Mouse (Mus musculus) forebrain, embryonic 14.5 days (tissue): ENCODE measurements around the gene Cfap77. TPM values are rescaled to one million over a fixed set of nuclear protein-coding genes. Genes with fewer than 3 reads are reported as not detected.
A peak's percentile ranks its signal among the peaks of the same experiment; 100 is the strongest.

ENCODE experiments used
- ATAC-seq: fragments of 200-750 bp; cut with Nextera tagmentation; 2 replicates; pipeline ENCODE4 v1.8.0; 2017; ENCODE audit warnings: mild to moderate bottlenecking, moderate library complexity
- DNase-seq: peaks from one replicate; pipeline ENCODE4 v3.0.0-alpha.2; 2015; ENCODE audit warnings: low spot score
- H3K27ac ChIP-seq: fragments of 300-500 bp; sonication (generic); 2 replicates; pipeline ENCODE4 v1.5.1; 2014; ENCODE audit warnings: low read depth, mild to moderate bottlenecking, control low read depth, low read length, moderate library complexity
- H3K27me3 ChIP-seq: fragments of 300-500 bp; sonication (generic); replicated peaks from 2 replicates; pipeline ENCODE4 v1.6.1; 2014; ENCODE audit warnings: low read length, control low read depth, mixed read lengths; ENCODE audit not compliant: control insufficient read depth, insufficient read depth
- H3K36me3 ChIP-seq: fragments of 300-500 bp; sonication (generic); 2 replicates; pipeline ENCODE4 v1.6.1; 2014; ENCODE audit warnings: low read length, control low read depth; ENCODE audit not compliant: control insufficient read depth, insufficient read depth
- H3K4me1 ChIP-seq: fragments of 300-500 bp; sonication (generic); 2 replicates; pipeline ENCODE4 v1.6.1; 2014; ENCODE audit warnings: antibody characterized with exemption, low read length, control low read depth; ENCODE audit not compliant: control insufficient read depth, insufficient read depth
- H3K4me2 ChIP-seq: fragments of 300-500 bp; sonication (generic); 2 replicates; pipeline ENCODE4 v1.6.1; 2014; ENCODE audit warnings: mild to moderate bottlenecking, control low read depth, low read length
- H3K4me3 ChIP-seq: fragments of 300-500 bp; sonication (generic); 2 replicates; pipeline ENCODE4 v1.5.1; 2014; ENCODE audit warnings: low read depth, low read length, control low read depth
- H3K9ac ChIP-seq: fragments of 300-500 bp; sonication (generic); 2 replicates; pipeline ENCODE4 v1.6.1; 2014; ENCODE audit warnings: mild to moderate bottlenecking, low read length, control low read depth, moderate library complexity
- H3K9me3 ChIP-seq: fragments of 300-500 bp; sonication (generic); replicated peaks from 2 replicates; pipeline ENCODE4 v1.6.1; 2016; ENCODE audit warnings: low read length, control low read depth, mixed read lengths; ENCODE audit not compliant: control insufficient read depth
- WGBS: fragments of 180-500 bp; shearing (Covaris S2); extraction: QIAGEN DNeasy Blood & Tissue Kit; methylation state at CpG from one replicate; pipeline ENCODE4 v1.1.7; 2014; 5-methylcytosine and 5-hydroxymethylcytosine counted together
- polyA plus RNA-seq: library from polyadenylated mRNA; unstranded; fragments of >200 nt; fragmentation: Nextera tagmentation; extraction: Ambion mirVana; gene quantifications from 2 replicates; pipeline ENCODE4 v1.2.1, GENCODE M21; 2014

The Cfap77 gene
- polyA plus RNA-seq, 1 experiment from 2014 or later = 0.11 TPM

DNA sequence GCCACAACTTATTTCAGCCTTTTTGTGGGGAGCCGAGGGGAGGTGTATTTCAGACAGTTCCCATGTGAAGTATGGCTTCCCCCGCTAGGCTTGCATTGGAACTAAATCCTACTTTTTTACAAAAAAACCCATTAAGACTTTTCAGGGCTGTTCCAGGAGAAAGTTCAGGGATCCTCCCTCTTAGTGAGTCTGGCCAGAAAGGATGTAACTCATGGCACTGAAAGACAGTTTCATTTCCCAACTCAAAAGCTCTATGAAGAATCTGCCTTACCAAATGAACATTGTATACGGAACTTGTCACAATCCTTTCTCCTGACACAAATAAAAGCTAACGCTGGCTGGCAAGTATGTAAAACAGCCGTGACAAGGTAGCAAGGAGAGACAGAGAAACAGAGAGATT, 15.1 kb downstream of the Cfap77 start:
- H3K36me3 ChIP-seq = no peaks in the 10 kb centered on the region
- H3K4me1 ChIP-seq = 0 out of 2 replicates have a peak, but pooled peaks cover 2% of the 10 kb centered on the region
- H3K27ac ChIP-seq = no peak overlapping the region
- H3K27me3 ChIP-seq = peaks cover 88% of the 10 kb centered on the region
- no peak for DNase-seq
- ATAC-seq = no peak
- H3K4me3 ChIP-seq = no peak overlapping the region
- no peak overlapping the region for H3K4me2 ChIP-seq
- H3K9me3 ChIP-seq = no peaks in the 10 kb centered on the region
- 8% methylated on average over 5 of the region's 5 CpGs for WGBS
- H3K9ac ChIP-seq = no peak overlapping the region

DNA sequence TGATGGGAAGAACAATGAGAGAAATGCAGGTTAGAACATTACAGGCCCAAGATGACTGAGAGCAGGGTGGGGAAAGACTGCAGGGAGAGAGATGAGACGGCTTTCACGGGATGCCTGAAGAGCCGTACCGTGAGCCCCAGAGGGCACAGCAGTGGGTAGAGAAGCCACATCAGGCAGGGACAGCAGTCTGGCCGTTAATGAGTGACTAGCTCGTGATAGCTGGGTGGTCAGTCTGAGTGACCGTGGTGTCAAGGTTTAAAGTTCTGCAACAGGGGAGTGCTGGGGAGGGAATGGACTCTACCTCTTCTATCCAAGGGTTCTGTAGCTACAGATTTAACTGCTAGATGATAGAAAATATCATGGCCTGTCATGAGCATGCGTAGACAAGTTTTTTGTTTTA, 19.2 kb downstream of the Cfap77 start:
- Histone ChIP-seq H3K9ac (no peak overlapping the region), H3K4me1 (peaks cover 14% of the 10 kb centered on the region), H3K27ac (no peak overlapping the region), H3K27me3 (peaks cover 76% of the 10 kb centered on the region), H3K4me2 (no peak overlapping the region), H3K9me3 (no peaks in the 10 kb centered on the region), H3K36me3 (no peaks in the 10 kb centered on the region), H3K4me3 (no peak overlapping the region)
- DNase-seq (no peak), ATAC-seq (no peak)
- WGBS = 48% methylated on average over 8 of the region's 8 CpGs

DNA sequence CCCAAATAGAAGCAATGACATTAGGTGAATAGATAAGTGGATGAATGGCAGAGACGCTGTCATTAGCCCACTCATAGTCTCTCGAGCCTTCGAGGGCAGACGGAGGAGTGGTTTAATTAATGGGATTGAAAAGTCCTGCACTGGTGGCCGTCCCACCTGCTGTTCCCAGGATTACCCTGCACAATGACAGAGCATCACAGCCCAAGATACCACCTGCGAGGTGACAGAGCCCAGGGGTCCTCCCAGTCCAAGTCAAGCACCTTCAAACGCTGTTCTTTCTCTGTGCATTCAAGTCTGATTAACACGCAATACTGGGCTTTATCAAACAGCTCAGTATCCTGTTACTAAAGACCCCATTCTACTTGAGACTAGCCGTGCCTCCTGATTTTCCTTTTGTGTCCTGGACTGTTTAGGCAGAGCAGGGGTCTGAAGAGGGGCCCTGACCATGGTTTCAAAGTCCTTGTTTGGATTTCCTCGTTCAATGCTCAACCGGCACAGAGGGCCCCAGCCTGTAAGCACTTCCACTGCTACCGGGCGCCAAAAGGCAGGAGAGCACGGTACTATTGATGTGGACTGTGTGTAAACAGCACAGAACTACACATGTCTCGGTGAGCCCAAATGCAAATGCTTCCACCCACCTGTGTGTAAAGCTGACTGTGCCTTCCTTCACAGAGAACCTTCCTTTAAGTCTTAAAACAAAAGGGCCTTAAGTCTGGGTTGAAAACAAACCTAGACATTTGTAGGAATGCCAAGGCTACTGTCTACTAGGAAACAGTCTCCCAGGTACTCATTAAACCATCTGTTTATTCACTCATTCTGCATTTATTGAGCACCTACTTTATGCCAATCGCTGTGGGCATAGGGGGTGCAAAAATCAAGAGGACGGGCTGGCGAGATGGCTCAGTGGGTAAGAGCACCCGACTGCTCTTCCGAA, 20.1 kb downstream of the Cfap77 start:
- Histone ChIP-seq H3K4me2 (no peak overlapping the region), H3K36me3 (no peaks in the 10 kb centered on the region), H3K4me1 (peaks cover 21% of the 10 kb centered on the region), H3K27me3 (peaks cover 68% of the 10 kb centered on the region), H3K27ac (no peak overlapping the region), H3K4me3 (no peak overlapping the region), H3K9me3 (no peaks in the 10 kb centered on the region), H3K9ac (no peak overlapping the region)
- 24% methylated on average over 20 of the region's 20 CpGs for whole genome bisulfite sequencing
- DNase-seq = no peak
- ATAC-seq = no peak

DNA sequence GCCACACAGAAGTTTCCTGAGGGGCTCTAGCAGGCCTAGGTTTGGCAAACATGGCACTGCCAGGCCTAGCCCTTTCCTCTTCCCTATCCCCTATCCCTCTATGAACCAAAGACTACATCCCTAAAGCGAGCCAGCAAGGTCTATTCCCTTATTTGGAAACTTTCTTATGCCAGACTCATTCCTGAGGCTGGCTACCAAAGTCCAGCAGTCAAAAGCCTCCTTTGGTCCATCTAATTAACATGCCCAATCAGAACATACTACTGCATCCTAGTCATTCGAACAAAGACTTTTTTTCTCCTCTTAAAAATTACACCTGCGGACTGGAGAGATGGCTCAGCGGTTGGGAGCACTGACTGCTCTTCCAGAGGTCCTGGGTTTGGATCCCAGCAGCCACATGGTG, 22.9 kb downstream of the Cfap77 start:
- no peak overlapping the region for H3K4me3 ChIP-seq
- no peak overlapping the region for H3K4me2 ChIP-seq
- H3K27me3 ChIP-seq = peaks cover 47% of the 10 kb centered on the region
- H3K27ac ChIP-seq = no peak overlapping the region
- ATAC-seq (no peak), DNase-seq (no peak)
- H3K4me1 ChIP-seq = peaks cover 23% of the 10 kb centered on the region
- no peak overlapping the region for H3K9ac ChIP-seq
- no peaks in the 10 kb centered on the region for H3K9me3 ChIP-seq
- H3K36me3 ChIP-seq = no peaks in the 10 kb centered on the region
- 83% methylated on average over 4 of the region's 4 CpGs for WGBS

DNA sequence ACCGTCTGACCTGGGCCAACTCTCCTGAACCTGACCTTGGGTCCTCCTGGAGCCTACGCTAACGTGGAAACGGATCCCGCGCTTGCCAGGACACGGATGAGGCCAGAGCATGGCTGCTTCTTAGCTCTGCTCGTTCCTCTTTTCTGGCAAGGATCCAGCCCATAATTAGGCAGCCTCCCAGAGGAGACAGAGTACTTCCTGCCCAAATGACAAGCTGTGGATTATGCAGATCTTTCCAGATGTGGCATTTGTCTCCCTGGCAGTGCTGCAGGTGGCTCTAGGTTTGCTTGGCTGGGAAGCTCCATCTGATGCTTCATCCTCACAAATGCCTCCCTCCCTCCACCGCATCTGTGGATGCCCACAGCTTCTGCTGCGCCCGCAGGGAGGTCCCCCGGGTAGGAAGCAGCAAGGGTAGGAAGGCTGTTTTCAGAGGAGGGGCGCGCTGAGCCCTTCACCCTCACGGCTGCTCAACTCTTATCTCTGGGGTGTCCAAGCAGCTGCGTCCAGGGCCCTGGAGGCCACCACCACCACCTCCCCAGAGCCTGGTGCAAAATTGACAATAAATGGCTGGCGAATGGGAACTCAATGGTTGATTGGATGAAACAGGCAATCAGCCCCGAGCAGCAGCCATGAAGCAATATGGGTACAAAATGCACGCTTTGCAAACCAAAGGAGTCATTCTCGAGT, 24.7 kb downstream of the Cfap77 start:
- peak; percentile 85 for DNase-seq
- H3K4me1 ChIP-seq = peaks cover 23% of the 10 kb centered on the region
- no peaks in the 10 kb centered on the region for H3K36me3 ChIP-seq
- H3K4me2 ChIP-seq = 0 out of 2 replicates have a peak overlapping the region, but pooled peaks have one; percentile 5
- H3K9ac ChIP-seq = no peak overlapping the region
- no peak overlapping the region for H3K27ac ChIP-seq
- peak; percentile 73 for ATAC-seq
- no peaks in the 10 kb centered on the region for H3K9me3 ChIP-seq
- H3K4me3 ChIP-seq = no peak overlapping the region
- peaks cover 35% of the 10 kb centered on the region; the same call in 1 of the 2 replicates for H3K27me3 ChIP-seq
- 35% methylated on average over 20 of the region's 20 CpGs for WGBS

DNA sequence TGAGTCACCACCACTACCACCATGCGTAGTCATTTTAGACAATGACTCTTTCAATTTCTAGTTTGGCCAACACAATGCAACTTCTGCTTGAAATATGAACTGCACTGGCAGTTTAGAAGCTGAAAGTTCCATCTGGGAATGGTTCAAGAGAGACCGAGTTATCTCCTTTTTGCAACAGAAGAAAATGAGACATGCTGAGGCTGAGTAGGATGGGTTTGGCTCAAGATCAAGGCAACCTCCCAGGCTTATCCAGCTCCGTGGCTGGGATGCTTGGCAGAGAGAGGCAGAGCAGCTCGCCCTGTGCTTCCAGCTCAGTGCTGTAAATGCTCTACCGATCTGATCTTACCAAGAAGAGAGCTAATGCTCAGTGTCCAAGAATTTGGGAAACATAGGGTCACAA, 29.6 kb downstream of the Cfap77 start:
- DNase-seq (no peak), ATAC-seq (no peak)
- H3K27me3 ChIP-seq = peaks cover 17% of the 10 kb centered on the region; the same call in 1 of the 2 replicates
- no peaks in the 10 kb centered on the region for H3K36me3 ChIP-seq
- WGBS = 73% methylated on average over 5 of the region's 5 CpGs
- no peaks in the 10 kb centered on the region for H3K9me3 ChIP-seq
- peaks cover 6% of the 10 kb centered on the region for H3K4me1 ChIP-seq
- H3K4me3 ChIP-seq = no peak overlapping the region
- no peak overlapping the region for H3K27ac ChIP-seq
- H3K4me2 ChIP-seq = no peak overlapping the region
- H3K9ac ChIP-seq = no peak overlapping the region

DNA sequence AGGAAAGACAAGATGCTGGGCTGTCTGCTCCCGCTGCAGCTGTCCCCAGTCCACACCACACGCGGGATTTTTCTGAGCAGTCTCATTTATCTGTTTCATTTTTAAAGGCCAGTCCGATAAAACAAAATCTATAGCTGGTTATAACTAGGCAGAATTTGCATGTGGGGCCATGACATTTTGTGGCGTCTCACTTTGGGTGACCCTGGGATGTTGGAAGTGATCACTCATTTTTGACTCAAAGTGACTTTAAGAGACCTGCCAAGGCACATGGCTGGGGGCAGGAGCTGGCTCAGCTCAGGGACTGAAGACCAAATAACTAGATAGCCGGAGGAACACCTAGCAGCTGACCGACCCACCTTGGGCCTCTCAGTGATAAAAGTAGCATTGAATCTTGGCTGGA, 31.9 kb downstream of the Cfap77 start:
- no peak for DNase-seq
- Histone ChIP-seq H3K27ac (no peak overlapping the region), H3K4me1 (no peaks in the 10 kb centered on the region), H3K4me3 (no peak overlapping the region), H3K36me3 (no peaks in the 10 kb centered on the region), H3K27me3 (peaks cover 14% of the 10 kb centered on the region; the same call in 1 of the 2 replicates), H3K9ac (no peak overlapping the region), H3K9me3 (no peaks in the 10 kb centered on the region), H3K4me2 (no peak overlapping the region)
- no peak for ATAC-seq
- 95% methylated on average over 7 of the region's 7 CpGs for WGBS

DNA sequence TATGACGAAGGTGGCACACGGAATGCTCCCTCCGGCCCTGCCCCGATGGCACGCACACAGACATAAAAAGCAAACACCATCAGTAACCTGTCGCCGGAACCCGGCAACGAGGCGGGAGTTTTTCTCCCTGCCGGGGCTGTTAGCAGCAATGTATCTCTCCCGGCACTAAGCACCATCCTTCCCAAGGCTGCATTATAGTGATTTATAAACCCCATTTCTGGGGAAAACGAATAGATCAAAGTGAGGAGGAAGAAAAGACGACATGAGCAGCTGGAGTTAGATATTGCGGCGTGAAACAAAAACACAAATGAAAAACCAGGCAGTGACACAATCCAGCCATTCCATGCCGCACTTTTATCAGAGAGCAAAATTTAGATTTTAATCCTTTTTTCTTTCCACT, 33.8 kb downstream of the Cfap77 start:
- Histone ChIP-seq H3K9me3 (no peaks in the 10 kb centered on the region), H3K27ac (no peak overlapping the region), H3K4me3 (no peak overlapping the region), H3K4me2 (no peak overlapping the region), H3K36me3 (no peaks in the 10 kb centered on the region), H3K27me3 (0 out of 2 replicates have a peak, but pooled peaks cover 9% of the 10 kb centered on the region), H3K4me1 (peaks cover 7% of the 10 kb centered on the region; the same call in 1 of the 2 replicates), H3K9ac (no peak overlapping the region)
- ATAC-seq = no peak
- DNase-seq = no peak
- WGBS = 70% methylated on average over 17 of the region's 17 CpGs
